Mouse (Mus musculus) neural tube, embryonic 11.5 days (tissue): ENCODE results near the gene Agl. TPM values are rescaled to one million over a fixed set of nuclear protein-coding genes. Genes with fewer than 3 reads are reported as not detected.
A peak's percentile ranks its signal among the peaks of the same experiment; 100 is the strongest.

Source experiments
- ATAC-seq: fragments of 200-750 bp; cut with Nextera tagmentation; 2 replicates; pipeline ENCODE4 v1.8.0; 2017; ENCODE audit warnings: moderate number of reproducible peaks, mild to moderate bottlenecking, moderate TSS enrichment, moderate library complexity; ENCODE audit not compliant: insufficient read depth, low FRiP score, low TSS enrichment
- DNase-seq: peaks from one replicate; pipeline ENCODE4 v3.0.0-alpha.2; 2015; ENCODE audit warnings: low spot score
- H3K27ac ChIP-seq: fragments of 300-500 bp; sonication (generic); 2 replicates; pipeline ENCODE4 v1.5.1; 2014; ENCODE audit warnings: low read depth, mild to moderate bottlenecking, low read length
- H3K27me3 ChIP-seq: fragments of 300-500 bp; sonication (generic); 2 replicates; pipeline ENCODE4 v1.6.1; 2014; ENCODE audit warnings: mild to moderate bottlenecking, low read length, mixed read lengths; ENCODE audit not compliant: control insufficient read depth, insufficient read depth
- H3K36me3 ChIP-seq: fragments of 300-500 bp; sonication (generic); 2 replicates; pipeline ENCODE4 v1.6.1; 2014; ENCODE audit warnings: mild to moderate bottlenecking, low read length, moderate library complexity, mixed read lengths; ENCODE audit not compliant: control insufficient read depth, insufficient read depth
- H3K4me1 ChIP-seq: fragments of 300-500 bp; sonication (generic); 2 replicates; pipeline ENCODE4 v1.6.1; 2014; ENCODE audit warnings: low read length, mixed read lengths; ENCODE audit not compliant: control insufficient read depth, insufficient read depth
- H3K4me2 ChIP-seq: fragments of 300-500 bp; sonication (generic); 2 replicates; pipeline ENCODE4 v1.6.1; 2014; ENCODE audit warnings: low read depth, mild to moderate bottlenecking, moderate library complexity
- H3K4me3 ChIP-seq: fragments of 300-500 bp; sonication (generic); 2 replicates; pipeline ENCODE4 v1.5.1; 2014; ENCODE audit warnings: low read depth, low read length
- H3K9ac ChIP-seq: fragments of 300-500 bp; sonication (generic); 2 replicates; pipeline ENCODE4 v1.6.1; 2014; ENCODE audit warnings: mild to moderate bottlenecking, low read length
- H3K9me3 ChIP-seq: fragments of 300-500 bp; sonication (generic); 2 replicates; pipeline ENCODE4 v1.6.1; 2016; ENCODE audit warnings: low read length; ENCODE audit not compliant: control insufficient read depth
- WGBS: fragments of 180-500 bp; shearing (Covaris S2); extraction: QIAGEN DNeasy Blood & Tissue Kit; methylation state at CpG from one replicate; pipeline ENCODE4 v1.1.7; 2014; 5-methylcytosine and 5-hydroxymethylcytosine counted together
- polyA plus RNA-seq: library from polyadenylated mRNA; unstranded; fragments of >200 nt; fragmentation: Nextera tagmentation; extraction: Ambion mirVana; gene quantifications from 2 replicates; pipeline ENCODE4 v1.2.1, GENCODE M21; 2014

Agl gene
- polyA plus RNA-seq, 1 experiment from 2014 or later: 17.0 TPM

- no peaks in the 10 kb centered on the region for H3K9me3 ChIP-seq
- H3K4me3 ChIP-seq: no peak overlapping the region
- ATAC-seq: no peak
- no peak overlapping the region for H3K9ac ChIP-seq
- no peaks in the 10 kb centered on the region for H3K36me3 ChIP-seq
- DNase-seq: no peak
- no peak overlapping the region for H3K4me2 ChIP-seq
- 62% methylated on average over 3 of the region's 3 CpGs for WGBS
- H3K27me3 ChIP-seq: no peaks in the 10 kb centered on the region
- no peaks in the 10 kb centered on the region for H3K4me1 ChIP-seq
- H3K27ac ChIP-seq: no peak overlapping the region
Observed at GRCm38 (mm10) chr3:116718951-116719350, 89.0 kb downstream of the Agl start.

GRCm38 (mm10) chr3:116713031-116713430 lies 94.9 kb downstream of the Agl start:
- Histone ChIP-seq H3K9me3 (no peaks in the 10 kb centered on the region), H3K4me3 (no peak overlapping the region), H3K36me3 (no peaks in the 10 kb centered on the region), H3K27me3 (no peaks in the 10 kb centered on the region), H3K4me1 (peaks cover 9% of the 10 kb centered on the region), H3K4me2 (no peak overlapping the region), H3K9ac (no peak overlapping the region), H3K27ac (no peak overlapping the region)
- no peak for DNase-seq
- 33% methylated on average over 5 of the region's 5 CpGs for WGBS
- ATAC-seq: no peak

DNA sequence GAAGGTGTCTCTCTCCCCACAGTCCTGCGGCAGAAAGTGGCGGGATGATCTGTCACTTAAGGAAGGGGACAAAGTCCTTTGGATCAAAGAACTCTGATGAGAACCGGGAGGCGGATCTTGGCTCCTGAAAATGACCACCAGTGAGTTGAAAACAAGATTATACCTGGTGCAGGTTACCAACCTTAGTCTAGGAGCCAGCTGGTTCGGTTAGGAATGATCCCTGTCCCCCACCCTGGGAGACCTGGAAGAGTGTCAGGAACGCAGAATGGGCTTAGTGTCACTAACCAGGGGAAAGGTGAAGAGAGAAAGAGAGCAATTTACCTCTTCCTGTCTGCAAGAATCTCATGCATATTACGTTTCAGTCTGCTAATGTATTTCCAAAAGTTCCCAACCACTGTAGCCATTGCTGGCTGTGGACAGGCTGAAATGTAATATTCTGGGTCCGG lies 95.5 kb downstream of the Agl start, which contains the start of gene Slc35a3:
Gene Slc35a3 (minus strand): TSS at position 396 of the 446 bp plus-strand sequence.
- 4% methylated on average over 8 of the region's 8 CpGs for whole genome bisulfite sequencing
- peak within 1 kb of the TSS; percentile 89 for H3K4me3 ChIP-seq
- DNase-seq: no peak
- H3K4me1 ChIP-seq: peaks cover 9% of the 10 kb centered on the region
- H3K27ac ChIP-seq: peak within 1 kb of the TSS; percentile 35
- H3K4me2 ChIP-seq: peak within 1 kb of the TSS; percentile 63
- H3K9ac ChIP-seq: peak within 1 kb of the TSS; percentile 88
- H3K36me3 ChIP-seq: no peaks in the 10 kb centered on the region
- no peaks in the 10 kb centered on the region for H3K27me3 ChIP-seq
- H3K9me3 ChIP-seq: no peaks in the 10 kb centered on the region
- no peak; the same call in 1 of the 2 replicates for ATAC-seq

DNA sequence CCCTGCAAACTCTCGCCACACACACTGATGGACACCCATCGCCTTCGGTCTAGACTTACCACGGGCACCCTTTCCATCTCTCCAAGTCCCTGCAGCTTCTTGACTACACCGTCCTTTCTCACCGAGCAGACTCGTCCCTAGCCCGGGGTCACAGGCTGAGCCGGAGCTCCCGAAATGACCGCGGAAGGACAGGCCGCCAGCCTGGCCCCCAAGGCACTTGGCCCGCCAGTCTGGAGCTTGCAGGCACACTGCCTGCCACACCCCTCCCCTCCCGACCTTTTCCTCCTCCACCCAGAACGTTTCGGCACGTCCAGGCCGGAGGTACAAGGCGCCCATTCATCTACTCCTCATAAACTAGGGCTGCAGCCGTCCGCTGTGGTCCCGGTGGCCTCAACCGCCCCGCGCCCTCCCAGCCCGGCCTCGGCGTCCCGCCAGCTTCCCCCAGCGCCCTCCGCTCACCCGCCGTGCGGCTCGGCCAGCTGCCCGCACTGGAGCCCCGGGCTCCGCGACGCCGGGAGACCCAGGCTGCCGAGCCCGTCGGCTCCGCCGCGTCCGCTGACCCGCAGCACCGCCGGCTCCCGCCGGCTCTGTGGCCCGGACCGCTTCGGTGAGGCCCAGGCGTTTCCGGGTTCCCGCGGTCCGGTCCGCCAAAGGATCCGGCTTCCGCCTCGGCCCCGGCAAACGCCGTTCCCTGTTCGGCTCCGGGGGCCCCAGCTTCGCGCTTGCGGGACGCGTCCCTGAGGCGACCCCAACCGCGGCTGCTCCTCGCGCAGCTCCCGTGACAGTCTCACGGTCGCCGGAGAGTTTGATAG lies 96.1 kb downstream of the Agl start:
- WGBS: 1% methylated on average over 82 of the region's 85 CpGs
- peak overlapping the region; percentile 88 for H3K9ac ChIP-seq
- DNase-seq: peak; percentile 74
- no peaks in the 10 kb centered on the region for H3K36me3 ChIP-seq
- peak overlapping the region; percentile 89 for H3K4me3 ChIP-seq
- peak overlapping the region; percentile 35 for H3K27ac ChIP-seq
- H3K9me3 ChIP-seq: no peaks in the 10 kb centered on the region
- H3K27me3 ChIP-seq: no peaks in the 10 kb centered on the region
- H3K4me2 ChIP-seq: peak overlapping the region; percentile 63
- ATAC-seq: peak; percentile 78
- H3K4me1 ChIP-seq: peaks cover 9% of the 10 kb centered on the region

DNA sequence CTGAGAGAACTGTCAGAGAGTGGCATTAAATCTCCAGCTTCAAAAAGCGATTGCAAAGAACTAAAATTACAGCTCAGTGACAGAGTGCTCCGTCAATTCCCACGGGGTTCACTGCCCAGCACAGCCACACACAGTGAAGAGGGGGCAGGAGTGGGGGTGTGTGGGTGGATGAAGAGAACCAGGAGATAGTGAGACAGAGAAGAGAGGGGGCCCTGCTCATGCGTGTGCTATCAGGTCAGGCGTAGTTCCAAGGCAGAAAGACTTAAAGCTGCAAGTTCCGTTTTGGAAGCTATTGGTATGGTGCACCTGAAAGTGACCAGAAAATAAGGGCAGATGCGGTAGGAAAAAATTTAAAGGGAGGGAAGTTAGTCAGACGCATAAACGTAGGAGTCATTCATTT lies 97.0 kb downstream of the Agl start:
- no peak overlapping the region for H3K9ac ChIP-seq
- H3K9me3 ChIP-seq: no peaks in the 10 kb centered on the region
- 0 out of 2 replicates have a peak, but pooled peaks have one; percentile 32 for ATAC-seq
- H3K4me3 ChIP-seq: peak overlapping the region; percentile 89; the same call in 1 of the 2 replicates
- no peak overlapping the region for H3K27ac ChIP-seq
- H3K27me3 ChIP-seq: no peaks in the 10 kb centered on the region
- H3K36me3 ChIP-seq: no peaks in the 10 kb centered on the region
- WGBS: 46% methylated on average over 9 of the region's 9 CpGs
- DNase-seq: no peak
- peak overlapping the region; percentile 63 for H3K4me2 ChIP-seq
- H3K4me1 ChIP-seq: peaks cover 9% of the 10 kb centered on the region

DNA sequence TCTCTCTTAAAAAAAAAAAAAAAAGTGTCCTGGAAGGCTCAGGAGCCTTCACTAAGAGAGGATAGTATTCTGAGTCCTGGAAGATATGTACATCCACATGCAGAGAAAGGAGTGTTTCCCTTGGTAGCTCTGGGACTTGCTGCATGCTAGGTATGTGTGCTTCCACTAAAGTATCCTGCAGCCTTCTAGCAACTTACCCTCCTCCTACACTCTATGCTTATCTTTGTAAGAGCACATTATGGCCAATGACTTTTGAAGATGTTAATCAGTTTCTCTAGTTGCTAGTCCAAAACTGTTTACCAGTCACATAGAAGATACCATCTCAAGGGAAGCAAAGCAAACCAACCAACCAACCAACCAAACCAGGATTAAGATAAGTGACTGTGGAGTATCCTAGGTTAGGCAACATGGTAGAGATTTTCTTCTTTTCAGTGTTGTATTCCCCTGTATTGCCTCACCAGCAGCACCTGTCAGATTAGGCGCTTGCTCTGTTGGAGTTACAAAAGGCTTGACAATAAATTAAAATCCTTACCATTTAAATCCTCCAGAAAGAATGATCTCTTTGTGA lies 102.2 kb downstream of the Agl start:
- ATAC-seq: no peak
- Histone ChIP-seq H3K27me3 (no peaks in the 10 kb centered on the region), H3K9me3 (no peaks in the 10 kb centered on the region), H3K4me3 (no peak overlapping the region), H3K4me2 (no peak overlapping the region), H3K4me1 (peaks cover under 1% of the 10 kb centered on the region; the same call in 1 of the 2 replicates), H3K27ac (no peak overlapping the region), H3K9ac (no peak overlapping the region), H3K36me3 (no peaks in the 10 kb centered on the region)
- DNase-seq: no peak
- WGBS: 87% methylated on average over 1 of the region's 1 CpGs

DNA sequence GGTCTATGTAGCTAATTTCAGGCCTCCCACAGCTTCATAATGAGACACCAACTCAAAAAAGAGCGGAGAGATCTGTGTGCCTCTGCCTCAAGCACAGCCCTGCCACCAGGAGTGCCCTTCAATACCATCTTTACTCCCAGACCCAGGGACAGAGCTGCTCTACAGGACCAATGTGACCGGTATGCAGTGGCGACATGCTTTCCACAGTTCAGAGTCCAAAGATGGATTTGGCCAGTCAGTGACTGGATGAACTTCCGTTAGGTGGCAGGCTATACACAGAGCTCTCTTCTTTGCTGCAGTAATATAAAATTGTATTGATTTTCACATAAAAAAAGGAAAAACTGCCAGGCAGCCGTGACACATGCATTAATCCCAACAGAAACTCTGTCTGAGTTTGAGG lies 104.1 kb downstream of the Agl start:
- no peak overlapping the region for H3K4me3 ChIP-seq

GRCm38 (mm10) chr3:116702647-116703272 lies 105.2 kb downstream of the Agl start:
- no peak overlapping the region for H3K4me3 ChIP-seq
- H3K9ac ChIP-seq: no peak overlapping the region
- H3K9me3 ChIP-seq: no peaks in the 10 kb centered on the region
- H3K27me3 ChIP-seq: no peaks in the 10 kb centered on the region
- no peaks in the 10 kb centered on the region for H3K4me1 ChIP-seq
- DNase-seq (no peak), ATAC-seq (no peak)
- no peak overlapping the region for H3K27ac ChIP-seq
- 83% methylated on average over 1 of the region's 1 CpGs for WGBS
- H3K36me3 ChIP-seq: no peaks in the 10 kb centered on the region
- H3K4me2 ChIP-seq: no peak overlapping the region

More for the DNA sequence above, 104.1 kb downstream of the Agl start:
- H3K4me1 ChIP-seq: no peaks in the 10 kb centered on the region
- no peaks in the 10 kb centered on the region for H3K27me3 ChIP-seq
- no peaks in the 10 kb centered on the region for H3K9me3 ChIP-seq
- no peak for ATAC-seq
- no peak overlapping the region for H3K9ac ChIP-seq
- no peaks in the 10 kb centered on the region for H3K36me3 ChIP-seq
- H3K27ac ChIP-seq: no peak overlapping the region
- no peak for DNase-seq
- 87% methylated on average over 5 of the region's 5 CpGs for WGBS
- H3K4me2 ChIP-seq: no peak overlapping the region
